Mouse (Mus musculus): ENCODE measurements around the gene Synpo2l.

Gene Synpo2l

DNA sequence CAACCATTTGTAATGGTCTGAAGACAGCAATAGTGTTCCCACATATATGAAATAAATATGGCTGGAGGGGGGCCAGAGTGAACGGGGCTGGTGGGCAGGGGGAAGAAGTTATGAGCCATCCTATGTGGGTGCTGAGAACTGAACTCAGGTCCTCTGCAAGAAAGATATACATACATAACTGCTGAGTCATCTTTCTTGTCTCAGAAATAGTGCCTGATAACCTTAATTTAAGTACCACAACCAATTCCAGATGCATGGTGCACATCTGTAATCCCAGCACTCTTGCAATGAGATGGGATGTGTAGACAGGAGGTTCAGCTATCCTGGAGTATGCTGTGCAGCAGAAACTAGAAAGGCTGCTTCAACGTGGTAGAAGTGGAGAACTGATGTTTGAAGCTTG is 13.6 kb upstream of the Synpo2l start:
- no peak for DNase-seq (ENCODE audit: low read depth)

DNA sequence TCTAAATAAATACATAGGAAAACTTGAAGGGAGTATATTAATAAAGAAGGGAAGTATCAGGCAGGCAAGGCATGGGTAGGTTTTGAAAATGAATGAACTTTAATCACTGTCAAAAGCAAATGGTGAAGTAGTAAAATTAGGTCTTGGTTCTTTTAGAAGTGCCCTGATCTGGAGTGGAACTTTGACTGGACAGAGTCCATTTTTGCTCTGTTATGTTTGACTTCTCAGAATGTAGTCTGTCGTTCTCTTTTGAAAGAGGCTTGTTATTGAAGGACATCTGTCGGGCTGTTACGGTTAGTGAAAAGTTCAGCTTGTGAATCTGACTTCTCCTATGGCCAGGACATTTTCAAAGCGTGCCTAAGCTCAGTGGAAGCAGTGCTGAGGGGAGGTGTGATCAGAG is 9.8 kb upstream of the Synpo2l start:
- DNase-seq (ENCODE audit: low read depth), result no peak

DNA sequence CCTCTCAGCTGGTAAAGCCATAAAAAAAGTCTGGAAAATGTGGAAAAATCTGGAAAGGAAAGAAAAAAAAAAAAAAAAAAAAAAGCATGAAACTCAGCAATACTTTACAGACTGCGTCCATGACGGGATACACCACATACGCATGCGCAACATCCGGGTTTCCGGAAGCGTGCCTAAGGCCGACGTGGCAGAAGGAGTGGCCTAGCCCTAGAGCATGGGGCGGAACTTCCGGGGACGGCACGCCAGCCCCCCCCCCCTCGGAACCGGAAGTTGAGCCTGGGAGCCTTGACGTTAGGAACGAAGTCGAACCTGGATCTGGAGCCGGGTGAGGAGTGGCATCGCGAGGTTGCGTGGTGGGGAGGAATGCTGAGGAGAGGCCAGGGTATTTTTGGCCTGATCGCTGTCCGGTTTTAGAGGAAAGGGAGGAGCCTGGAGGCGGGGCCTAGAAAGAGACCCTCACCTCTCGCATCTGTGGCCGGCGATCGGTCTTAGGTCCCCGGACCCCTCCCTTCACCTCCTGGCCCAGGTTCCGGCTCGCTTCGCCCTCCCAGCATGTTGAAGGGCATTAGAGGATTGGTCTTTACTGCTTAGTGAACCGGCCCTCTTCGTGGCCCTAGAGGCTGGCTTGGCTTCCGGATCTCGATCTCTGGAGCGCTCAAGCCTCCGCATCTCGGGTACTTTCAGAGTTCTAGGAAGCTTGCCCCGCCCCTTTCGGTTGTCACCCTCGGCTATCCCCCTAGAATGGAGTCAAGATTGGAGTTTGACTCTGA is 6.1 kb upstream of the Synpo2l start, which contains the start of gene Sec24c:
Gene Sec24c (plus strand): TSS at position 245 of the 770 bp plus-strand sequence.
- peak; percentile 99 for DNase-seq (ENCODE audit: low read depth)

DNA sequence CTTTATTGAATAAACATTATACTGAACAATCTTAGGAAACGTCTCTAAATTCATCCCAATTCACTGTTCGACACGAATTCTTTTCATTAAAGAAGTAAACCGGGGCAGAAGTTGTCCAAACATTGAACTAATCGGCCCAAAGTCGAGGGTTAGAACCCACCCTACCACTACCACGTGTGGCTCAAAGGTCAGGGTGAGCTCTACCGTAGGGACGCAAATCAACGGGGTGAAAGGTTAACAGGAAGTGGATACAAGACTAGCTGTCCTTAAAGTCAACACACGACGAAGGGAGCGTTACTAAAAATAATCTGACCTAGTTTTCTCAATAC is 5.5 kb upstream of the Synpo2l start:
- DNase-seq (ENCODE audit: low read depth), result no peak

DNA sequence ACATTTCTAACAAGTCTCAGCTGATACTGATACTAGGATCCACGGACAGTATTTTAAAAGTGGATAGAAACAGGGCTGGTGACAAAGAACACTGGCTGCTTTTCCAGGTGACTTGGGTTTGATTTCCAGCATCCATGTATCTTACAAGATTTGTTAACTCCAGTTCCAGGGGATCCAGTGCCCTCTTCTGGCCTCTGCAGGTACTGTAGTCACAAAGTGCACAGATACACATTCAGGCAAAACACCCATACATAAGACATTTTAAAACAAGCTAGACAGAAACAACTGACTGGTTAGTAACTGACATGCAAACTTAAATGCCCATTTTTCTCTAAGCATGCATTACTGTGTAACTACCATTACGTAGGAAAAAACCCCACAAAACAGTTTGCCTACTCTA is 4.8 kb upstream of the Synpo2l start:
- DNase-seq (ENCODE audit: low read depth), result peak; percentile 79

DNA sequence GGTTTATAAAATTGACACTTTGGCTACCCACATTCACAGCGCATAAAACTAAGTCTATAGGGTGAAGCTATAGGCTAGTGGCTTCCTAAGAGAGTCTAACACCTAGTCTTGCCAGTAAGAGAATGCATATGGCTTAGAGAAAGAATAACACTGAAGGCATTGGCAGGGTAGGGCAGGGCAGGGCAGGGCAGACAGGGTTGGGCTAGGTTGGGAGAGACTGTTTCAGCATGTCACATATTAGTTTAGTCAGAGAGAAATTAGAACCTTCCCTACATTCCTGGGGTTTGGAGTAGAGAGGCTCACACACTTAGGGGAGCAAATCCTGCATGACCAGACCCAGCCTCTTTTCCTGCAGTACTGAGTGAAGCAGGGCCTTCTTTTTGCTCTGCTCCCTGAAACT is 685 bp downstream of the Synpo2l start:
- no peak for DNase-seq (ENCODE audit: low read depth)

DNA sequence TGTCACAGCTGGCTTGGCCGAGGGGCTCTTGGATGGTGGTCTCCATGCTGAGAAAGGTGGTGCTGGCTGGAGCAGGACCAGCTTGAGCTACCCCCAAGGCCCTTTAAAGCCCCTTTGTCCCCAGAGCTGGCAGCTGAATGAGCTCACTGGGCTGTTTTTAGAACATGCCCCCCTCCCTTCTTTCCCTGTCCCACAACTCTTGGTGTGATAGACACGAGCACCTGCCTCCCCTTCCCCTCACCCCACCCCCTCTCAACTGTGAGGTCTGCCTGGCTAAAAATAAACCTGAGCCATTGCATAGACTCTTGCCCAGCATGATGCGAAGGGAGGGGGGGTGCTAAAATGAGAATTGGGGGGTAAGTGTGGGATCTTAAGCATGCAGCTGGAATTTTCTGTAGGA is 3.7 kb downstream of the Synpo2l start:
- DNase-seq (ENCODE audit: low read depth), result no peak

DNA sequence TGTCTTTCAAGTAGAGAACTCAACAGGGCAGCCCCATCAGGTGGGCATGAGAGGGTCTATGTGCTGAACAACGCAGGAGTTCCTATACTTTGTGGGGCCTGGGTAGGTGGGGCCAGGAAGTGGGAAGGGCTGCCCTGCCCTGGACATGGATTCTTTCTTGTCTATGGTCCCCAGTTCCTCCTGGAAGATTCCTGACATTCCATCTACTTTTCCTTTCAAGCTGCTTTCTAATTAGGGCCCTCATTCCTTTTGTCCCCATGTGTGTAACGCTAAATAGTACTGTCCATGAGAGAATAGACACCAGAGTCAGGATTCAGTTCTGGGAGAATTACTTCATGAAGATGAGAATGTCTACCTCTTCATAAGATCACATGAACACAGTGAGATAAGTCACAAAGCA is 4.6 kb downstream of the Synpo2l start:
- DNase-seq (ENCODE audit: low read depth), result no peak

DNA sequence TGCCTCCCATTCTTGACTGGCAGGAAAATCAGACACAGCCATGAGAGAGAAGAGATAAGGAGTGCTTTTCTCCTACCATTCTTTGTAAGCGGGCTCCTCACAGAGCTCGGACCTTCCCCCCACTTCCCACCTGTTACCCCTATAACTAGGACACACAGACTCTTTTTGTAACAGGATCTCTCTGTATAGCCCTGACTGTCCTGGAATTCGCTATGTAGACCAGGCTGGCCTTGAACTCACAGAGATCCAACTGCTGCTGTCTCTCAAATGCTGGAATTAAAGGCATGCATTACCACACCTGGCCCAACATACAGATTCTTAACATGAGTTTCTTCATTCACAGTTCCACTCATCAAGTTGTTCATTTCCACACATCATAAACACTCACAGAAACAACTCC is 5.4 kb downstream of the Synpo2l start:
- no peak for DNase-seq (ENCODE audit: low read depth)

DNA sequence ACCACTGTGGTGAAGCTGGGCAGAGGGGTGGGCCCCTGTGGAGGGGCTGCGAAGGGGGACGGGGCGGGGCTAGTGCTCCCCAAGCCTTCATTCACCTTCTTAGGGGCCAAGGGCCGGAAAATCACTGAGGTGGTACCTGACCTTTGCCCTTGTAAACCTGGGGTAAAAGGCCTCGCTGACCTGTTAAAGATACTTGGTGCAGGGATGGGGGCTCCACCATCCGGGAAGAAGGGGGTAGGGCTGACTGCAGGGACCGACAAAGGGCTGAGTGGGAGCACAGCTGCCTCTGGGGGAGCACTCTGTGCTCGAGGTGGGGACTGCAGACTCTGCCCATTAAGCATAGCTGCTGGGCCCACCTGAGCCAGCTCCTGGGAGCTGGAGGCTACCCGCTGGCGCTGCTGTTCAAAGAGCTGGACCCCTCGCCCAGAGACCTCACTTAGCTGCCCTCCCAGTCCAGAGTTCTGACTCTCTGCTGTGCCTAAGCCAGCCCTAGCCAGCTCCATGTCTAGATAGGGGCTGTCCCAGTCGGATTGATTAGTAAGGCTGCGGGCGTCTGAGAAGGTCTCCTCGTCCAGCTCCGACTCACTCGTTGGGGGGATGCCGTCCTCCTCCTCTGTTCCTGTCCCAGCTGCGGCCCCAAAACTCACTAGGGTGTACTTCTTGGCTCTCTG is 6.4 kb downstream of the Synpo2l start:
- DNase-seq (ENCODE audit: low read depth), result peak; percentile 38

DNA sequence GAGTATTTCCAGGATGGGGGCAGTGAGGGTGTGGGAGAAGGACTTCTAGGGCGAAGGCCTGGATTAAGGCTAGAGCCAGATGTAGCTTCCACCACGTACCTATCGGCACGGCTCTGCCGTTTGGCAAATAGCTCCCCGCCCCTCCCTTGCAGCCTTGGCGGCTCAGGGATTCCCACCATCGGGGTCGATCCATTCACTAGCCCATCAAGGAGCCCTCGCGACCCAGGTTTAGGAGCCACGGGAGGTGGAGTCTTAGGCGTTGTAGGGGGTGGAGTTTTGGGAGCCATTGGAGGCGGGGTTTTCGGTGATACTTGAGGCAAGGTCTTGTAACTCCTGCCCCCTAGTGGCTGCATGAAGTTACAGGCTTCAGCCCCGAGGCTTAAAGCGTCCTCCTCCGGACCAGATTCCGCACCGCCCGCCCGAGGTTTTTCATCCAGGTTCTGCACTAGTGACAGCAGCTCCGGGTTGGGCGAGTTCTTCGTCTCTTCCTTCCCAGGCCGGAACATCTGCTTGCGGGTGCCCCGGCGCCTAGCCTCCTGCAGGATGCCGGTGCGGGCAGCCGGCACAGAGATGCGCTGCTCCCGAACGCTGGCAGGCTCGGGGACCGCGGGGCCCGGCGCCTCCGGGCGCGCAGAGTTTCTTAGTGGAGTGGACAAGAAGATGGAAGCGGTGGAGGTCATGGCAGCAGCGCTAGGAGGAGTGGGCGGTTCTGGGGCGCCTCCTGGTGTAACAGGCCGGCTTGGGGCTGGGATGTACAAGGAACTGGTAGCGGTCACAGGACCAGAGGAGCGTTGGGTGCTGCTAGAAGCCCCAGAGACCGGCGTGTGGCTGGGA is 7.1 kb downstream of the Synpo2l start:
- DNase-seq (ENCODE audit: low read depth), result peak; percentile 98

DNA sequence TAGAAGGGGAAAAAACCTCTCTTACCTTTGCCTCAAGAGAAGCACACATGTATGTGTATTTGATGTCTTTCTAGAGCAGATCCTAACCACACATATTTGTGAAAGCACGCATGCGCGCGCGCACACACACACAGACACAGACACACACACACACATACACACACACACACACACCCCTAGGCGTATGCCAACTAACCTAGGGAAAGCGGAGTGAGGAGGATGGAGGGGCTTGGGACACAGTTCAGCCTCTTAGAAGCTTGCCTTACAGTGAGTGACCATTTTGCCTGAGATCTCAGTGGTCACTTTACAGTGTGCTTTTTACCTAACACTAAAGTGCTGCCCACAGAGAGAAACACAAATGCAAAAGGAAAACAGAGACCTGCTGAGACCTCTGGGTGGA is 8.5 kb downstream of the Synpo2l start:
- no peak for DNase-seq (ENCODE audit: low read depth)

DNA sequence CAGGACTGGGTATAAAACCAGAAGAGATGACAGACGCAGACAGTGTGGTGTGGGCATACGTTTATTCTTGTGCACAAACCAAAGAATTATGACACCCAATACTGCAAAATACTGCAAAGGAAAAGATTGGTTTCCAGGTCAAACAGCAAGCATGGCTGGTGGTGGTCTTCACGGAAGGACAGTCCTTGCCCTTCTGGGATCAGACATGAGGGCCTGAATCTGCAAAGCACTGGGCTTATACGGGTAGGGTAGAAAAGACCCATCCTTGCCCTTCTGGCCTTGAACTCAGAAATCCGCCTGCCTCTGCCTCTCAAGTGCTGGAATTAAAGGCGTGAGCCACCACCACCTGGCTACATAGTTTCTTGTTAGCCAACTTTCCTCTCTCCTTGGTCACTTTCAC is 9.3 kb downstream of the Synpo2l start:
- DNase-seq (ENCODE audit: low read depth), result no peak

DNA sequence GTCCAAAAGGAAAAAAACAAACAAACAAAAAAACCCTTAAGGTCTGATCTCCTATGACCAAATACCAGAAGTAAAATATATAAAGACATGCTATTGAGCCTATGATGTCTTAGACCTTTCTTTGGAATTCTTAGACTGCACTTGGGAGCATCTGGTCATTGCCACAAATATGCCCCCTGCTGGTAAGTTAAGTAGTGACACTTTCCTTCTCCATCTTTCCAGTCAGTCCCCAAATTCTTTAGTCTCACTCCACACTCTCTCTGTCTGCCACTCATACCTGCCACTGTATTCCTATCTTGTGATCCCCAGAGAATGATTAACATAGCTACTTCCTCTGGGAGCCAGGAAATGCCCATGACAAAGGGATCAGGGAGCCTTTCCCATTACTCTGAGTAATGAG is 9.8 kb downstream of the Synpo2l start:
- peak; percentile 77 for DNase-seq (ENCODE audit: low read depth)

DNA sequence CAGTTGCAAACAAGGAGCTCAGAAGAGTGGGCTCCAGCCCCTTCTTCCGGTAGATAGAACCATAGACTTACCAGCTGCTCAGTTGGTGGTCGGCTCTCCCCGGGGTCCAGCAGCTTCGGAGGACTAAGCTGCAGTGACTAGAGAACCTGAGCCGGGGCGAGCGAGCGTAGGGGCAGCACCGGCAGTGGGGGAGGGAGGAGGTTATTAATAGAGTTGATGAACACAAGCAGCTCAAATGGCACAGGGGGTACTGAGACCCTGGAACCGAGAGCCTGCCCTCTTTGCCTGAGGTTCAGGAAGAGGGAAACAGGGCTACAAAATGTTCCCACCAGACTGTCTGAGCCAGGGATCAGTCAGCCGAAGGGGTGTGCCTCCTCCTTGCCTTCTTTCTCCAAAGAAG is 11.8 kb downstream of the Synpo2l start, which contains the start of gene Myoz1:
Gene Myoz1 (minus strand): TSS at position 180 of the 400 bp plus-strand sequence.
- DNase-seq (ENCODE audit: low read depth), result no peak

DNA sequence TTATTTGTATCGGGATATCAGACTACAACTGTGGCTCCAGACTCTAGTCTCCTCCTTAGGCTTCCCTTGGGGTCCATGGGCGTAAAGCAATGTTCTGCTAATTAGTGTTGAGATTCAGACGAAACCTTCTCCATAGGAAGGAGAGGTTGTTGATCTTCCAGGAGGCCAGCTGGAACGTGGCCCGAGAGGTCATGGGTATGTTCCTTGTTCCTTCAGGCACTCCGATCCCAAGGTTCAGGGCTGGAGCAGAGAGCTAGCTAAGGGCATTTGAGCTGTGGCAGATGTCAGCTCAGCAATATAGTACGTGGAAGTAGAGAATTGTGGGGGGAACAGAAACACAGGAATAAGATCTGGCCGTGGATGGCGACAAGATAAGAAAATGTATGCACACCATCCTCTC is 12.4 kb downstream of the Synpo2l start:
- DNase-seq (ENCODE audit: low read depth), result no peak

DNA sequence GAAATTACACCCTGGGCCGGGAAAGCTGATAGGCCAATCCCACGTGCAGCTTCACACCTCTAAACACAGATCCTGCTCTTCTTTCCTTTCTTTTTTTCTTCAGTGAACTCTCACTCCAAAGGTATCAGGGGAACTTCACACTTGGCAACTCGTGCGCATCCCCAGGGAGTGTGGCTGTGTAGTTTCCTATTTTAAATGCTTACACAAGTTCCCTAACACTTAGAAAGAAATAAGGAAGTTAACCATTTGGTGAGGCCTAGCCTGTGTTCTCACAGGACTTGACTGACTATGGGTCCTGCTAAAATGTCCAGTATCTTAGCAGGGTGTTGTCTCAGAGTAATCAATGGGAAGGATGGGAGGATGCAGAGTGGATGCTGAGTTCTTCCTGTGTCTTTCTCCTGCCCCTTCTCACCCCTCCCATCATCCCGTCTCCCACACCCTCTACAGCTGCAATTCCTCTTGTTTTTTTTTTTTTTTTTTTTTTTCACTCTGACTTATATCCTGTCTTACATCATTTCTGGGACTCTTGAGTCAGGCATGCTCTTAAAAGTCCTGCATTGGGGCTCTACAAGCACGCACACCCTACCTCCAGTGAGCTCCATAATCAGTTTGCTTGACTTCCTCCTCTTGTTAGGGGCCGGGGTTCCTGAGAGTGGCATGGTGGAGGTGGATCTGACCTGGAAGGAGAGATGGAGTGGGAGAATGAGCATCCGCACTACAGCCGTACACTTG is 13.3 kb downstream of the Synpo2l start:
- DNase-seq (ENCODE audit: low read depth), result peak; percentile 10

DNA sequence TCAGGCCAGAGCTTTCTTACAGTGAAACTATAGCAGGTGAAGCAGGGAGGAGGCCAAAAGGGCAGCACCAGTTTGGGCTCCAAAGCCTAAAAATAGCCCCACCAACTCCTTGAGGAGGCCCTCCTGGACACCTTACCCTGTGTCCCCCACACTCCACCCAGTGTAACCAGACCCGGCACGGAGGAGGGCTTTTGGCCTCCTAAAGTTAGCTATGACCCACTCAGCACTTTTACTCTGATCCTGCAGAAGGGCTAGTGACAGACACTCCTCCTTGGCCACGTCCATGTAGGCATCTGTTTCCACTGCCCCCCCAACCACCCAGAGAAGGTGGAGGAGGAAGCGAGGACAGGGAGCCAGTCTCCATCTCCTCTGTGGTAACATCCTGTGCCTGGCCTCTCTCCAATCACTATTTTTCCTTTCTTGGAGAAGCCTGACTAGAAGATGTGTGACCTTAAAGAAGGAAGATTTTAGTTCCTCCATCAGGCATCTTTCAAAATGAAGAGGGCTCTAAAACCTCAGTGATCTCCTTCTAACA is 16.4 kb downstream of the Synpo2l start:
- DNase-seq (ENCODE audit: low read depth), result no peak

DNA sequence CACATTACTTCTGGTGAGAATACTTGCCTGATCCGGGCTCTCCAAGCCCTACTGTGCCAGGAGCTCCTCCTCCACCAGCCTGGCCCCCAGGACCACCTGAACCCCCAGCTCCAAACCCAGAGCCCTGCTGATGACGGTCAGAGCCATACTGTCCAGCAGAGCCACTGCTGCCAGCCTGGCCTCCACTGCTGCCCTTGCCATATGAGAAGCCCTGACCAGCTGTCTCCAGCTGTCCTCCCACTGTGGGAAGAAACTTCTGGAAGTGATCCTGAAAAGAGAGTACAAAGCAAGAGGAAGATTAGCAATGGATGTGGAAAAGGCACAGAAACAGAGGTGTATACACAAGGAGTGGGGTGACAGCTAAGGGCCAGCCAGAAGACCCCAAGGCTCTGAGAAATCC is 17.2 kb downstream of the Synpo2l start:
- DNase-seq (ENCODE audit: low read depth), result no peak

DNA sequence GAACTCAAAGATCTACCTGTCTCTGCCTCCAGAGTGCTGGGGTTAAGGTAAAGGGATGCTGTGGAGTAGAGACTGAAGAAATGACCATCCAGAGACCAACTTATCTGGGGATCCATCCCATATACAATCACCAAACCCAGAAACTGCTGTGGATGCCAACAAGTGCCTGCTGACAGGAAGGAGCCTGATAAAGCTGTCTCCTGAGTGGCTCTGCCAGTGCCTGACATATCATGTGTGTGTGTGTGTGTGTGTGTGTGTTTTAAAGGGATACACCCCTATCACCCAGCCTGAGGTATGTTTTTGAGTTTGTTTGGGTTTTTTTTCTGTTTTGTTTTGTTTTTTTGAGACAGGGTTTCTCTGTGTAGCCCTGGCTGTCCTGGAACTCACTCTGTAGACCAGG is 21.8 kb downstream of the Synpo2l start:
- no peak for DNase-seq (ENCODE audit: low read depth)

DNA sequence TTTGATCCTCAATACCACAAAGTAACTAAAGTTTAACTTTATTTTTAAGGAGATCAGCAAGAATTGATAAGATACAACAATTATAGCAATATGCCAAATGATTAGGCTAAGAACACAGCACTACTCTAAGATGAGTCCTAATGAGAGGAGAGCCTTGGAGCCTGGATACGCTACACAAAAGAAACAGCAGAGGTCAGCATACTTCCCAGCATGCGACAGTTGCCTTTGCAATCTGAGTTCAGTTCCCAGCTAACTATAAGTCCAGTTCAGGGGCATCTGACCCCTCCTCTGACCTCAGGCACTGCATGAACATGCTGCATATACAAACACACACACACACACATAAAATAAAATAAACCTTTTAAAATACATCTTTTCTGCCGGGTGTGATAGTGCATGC is 22.6 kb downstream of the Synpo2l start:
- no peak for DNase-seq (ENCODE audit: low read depth)

DNA sequence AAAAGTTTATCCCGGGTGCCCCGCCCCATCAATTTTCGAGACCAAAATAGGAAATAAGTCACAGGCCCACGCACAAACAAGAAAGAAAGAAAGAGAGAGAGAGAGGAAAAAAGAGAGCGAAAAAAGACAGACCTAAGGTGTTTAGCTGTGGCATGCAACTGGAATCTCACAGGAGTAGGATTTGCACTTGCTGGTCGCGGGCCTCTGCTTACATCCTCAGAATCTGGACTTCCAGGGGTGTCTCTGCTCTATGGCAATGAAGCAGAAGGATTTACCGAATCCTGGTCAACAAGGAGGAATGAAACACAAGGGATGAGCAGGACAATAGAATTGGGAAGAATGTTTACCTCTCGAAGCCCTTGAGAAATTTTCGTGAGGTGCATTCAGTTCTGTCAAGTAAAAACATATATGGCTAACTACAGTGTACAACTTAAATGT is 26.7 kb downstream of the Synpo2l start:
- no peak for DNase-seq (ENCODE audit: low read depth)
